Mouse (Mus musculus) adrenal gland, postnatal 25 days (tissue): ENCODE measurements around the gene AC141477.1. TPM values are rescaled to one million over a fixed set of nuclear protein-coding genes. Genes with fewer than 3 reads are reported as not detected.

Experiments used
- DNase-seq: peaks from one replicate; pipeline ENCODE4 v3.0.0; 2021; ENCODE audit warnings: mixed read lengths
- long read RNA-seq: library from polyadenylated mRNA; stranded (forward); transcript quantifications from one replicate; pipeline ENCODE4 v2.0.0, GENCODE M21; 2021
- total RNA-seq: library from RNA; stranded (reverse); gene quantifications from 2 replicates; pipeline ENCODE4 v1.2.3, GENCODE M21; 2021

AC141477.1 gene
- not detected in 2 replicates for total RNA-seq
- long read RNA-seq, result 0 reads

GRCm38 (mm10) chr10:76440281-76440680 lies at the start of gene AC141477.1:
TSS of gene AC141477.1 (minus strand) at chr10:76440444.
- no peak for DNase-seq

DNA sequence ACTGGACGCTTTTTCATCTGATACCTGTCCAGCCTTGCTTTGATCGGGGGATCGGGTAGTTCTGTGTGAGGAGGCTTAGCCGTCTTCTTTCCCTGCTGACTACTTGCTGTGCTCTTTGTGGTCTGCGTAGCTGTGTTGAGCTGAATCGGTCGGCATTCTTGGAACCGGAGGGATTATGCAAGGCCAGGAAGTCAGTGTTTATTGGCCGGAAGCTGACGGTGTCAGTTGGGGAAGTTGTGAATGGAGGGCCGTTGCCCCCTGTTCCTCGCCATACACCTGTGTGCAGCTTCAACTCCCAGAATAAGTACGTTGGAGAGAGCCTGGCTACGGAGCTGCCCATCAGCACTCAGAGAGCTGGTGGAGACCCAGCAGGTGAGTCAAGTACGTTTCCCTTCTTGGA lies 49.0 kb upstream of the AC141477.1 start:
- no peak for DNase-seq

- DNase-seq, result no peak
These were observed 48.0 kb upstream of the AC141477.1 start for GRCm38 (mm10) chr10:76488265-76488664.

- no peak for DNase-seq
These were observed 46.1 kb upstream of the AC141477.1 start for GRCm38 (mm10) chr10:76486302-76486701.

DNA sequence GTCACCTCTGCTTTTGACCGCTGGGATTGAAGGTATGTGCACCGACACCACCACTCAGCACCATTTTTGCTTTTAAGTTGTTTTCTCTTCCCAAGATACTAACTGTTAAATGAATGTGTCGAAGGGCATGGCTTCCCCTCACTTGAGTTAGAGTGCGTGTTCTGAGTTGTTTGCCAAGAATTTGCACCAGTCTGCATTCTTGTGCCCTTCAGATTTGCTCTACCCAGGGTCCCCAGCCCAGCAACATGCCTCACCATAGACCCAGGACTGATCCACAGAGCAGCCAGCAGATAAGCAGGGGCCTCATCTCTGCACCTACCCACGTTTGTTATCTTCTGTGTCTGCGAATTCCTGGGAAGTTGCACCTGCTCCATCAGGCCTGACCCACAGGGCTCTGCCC lies 41.2 kb upstream of the AC141477.1 start:
- no peak for DNase-seq

GRCm38 (mm10) chr10:76480851-76481250 lies 40.6 kb upstream of the AC141477.1 start:
- DNase-seq, result no peak

DNA sequence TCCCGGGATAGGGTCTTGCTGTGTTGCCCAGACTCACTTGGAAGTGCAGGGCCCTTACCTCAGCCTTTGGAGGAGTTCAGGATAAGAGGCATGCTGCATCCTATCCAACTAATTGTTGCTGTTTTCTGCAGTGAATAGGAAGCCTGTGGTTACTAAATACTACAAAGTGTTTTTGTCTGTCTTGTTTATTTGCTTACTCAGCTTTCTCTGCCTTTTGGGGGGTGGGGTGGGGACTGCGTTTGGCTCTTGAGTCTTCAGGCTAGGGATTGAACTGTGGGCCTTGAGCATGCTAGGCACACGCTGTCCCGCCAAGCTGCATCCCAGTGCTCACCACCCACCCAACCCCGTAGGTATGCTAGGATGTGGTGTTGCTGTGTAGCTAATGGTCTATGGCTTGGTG lies 33.5 kb upstream of the AC141477.1 start:
- no peak for DNase-seq

- peak; percentile 87 for DNase-seq
These were observed 28.2 kb upstream of the AC141477.1 start, which contains the start of the genes Mcm3ap and Ybey for GRCm38 (mm10) chr10:76468203-76469162. TSS of gene Mcm3ap (plus strand) at chr10:76468927. TSS of gene Ybey (minus strand) at chr10:76469114.

GRCm38 (mm10) chr10:76462721-76463120 lies 22.5 kb upstream of the AC141477.1 start:
- no peak for DNase-seq

DNA sequence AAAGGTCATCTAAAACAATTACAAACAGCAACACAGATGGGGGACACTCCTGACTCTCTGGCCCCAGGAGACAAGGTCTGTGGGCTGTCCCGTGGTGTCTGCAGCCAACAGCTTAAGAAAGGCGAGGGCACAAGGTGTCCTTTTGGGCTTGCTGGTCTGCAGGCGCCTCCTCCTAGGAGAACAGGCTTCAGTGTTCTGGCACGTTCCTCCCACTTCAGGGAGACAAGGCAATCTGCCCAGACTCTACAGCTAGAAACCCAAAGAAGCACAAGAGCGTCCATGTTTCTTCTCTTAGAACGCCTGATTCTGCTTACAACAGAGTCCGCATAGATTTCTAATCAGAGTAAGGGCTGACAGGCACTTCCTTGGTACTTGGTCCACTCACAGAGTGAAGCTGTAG lies 22.1 kb upstream of the AC141477.1 start:
- DNase-seq, result no peak

DNA sequence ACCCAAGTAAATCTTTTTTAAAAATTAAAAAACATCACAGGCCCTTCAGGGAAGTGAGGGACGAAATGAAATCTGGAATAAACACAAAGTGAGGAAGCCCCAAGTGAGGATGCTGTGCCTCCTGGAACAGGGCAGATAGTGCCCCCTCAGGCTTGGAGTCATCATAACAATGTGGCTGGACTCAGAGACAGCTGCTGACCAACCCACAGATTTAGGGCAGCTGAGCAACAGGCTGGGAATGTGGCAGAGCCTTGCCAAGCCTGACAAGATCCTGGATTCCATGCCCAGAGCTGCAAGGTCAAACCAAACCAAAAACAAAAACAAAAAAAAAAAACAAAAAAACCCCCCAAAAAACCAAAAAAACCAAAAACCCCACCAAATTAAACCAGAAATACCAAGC lies 21.0 kb upstream of the AC141477.1 start:
- peak; percentile 20 for DNase-seq

DNA sequence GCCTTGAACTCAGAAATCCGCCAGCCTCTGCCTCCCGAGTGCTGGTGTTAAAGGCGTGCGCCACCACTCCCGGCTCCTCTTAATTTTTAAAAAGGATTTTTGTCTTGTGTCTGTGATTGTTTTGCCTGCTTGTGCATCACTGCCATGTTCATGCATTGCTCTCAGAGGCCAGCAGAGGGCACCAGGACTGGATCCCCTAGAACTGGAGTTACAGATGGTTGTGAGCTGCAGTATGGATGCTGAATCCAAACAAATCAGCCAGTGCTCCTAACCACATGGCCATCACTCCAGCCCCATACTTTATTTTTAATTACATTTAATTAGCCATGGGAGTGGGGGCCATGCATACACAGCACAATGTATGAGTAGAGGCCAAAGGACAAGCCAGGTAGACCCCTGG lies 15.0 kb upstream of the AC141477.1 start:
- DNase-seq, result peak; percentile 62

GRCm38 (mm10) chr10:76448851-76449250 lies 8.6 kb upstream of the AC141477.1 start, which contains the start of gene 2610028H24Rik:
TSS of gene 2610028H24Rik (plus strand) at chr10:76449081.
- DNase-seq, result no peak

- DNase-seq, result no peak
These were observed 7.4 kb upstream of the AC141477.1 start for GRCm38 (mm10) chr10:76447406-76448229.

DNA sequence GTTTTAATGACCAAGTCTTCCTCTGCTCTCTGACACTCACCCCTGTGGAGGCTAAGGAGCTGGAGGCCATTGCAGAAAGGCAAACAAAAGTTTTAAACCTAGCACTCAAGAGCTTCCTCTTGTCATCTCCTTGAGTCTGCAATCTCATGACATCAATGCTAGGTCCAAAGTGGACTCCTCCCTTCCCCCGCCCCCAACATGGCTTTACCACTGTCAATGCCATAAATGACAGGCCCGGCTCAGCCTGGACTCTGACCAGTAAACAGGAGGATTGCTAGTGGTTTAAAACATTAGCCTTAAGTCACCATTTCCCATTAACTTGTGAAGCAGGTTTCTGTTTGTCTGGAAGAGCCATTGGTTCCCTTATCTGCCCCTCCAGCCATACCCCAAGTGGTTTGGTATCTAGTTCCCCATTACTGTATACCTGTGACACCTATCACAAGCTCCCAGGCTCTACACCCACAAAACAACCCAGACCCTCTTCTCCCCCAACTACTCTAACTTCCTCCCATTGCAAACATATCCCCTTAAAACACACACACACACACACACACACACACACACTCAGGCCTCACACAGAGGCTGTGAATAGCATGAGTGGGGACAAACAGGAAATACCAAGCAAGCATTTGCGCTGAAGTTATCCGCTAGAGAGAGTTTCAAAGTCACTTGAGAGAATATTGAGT lies 5.9 kb upstream of the AC141477.1 start:
- DNase-seq, result no peak

DNA sequence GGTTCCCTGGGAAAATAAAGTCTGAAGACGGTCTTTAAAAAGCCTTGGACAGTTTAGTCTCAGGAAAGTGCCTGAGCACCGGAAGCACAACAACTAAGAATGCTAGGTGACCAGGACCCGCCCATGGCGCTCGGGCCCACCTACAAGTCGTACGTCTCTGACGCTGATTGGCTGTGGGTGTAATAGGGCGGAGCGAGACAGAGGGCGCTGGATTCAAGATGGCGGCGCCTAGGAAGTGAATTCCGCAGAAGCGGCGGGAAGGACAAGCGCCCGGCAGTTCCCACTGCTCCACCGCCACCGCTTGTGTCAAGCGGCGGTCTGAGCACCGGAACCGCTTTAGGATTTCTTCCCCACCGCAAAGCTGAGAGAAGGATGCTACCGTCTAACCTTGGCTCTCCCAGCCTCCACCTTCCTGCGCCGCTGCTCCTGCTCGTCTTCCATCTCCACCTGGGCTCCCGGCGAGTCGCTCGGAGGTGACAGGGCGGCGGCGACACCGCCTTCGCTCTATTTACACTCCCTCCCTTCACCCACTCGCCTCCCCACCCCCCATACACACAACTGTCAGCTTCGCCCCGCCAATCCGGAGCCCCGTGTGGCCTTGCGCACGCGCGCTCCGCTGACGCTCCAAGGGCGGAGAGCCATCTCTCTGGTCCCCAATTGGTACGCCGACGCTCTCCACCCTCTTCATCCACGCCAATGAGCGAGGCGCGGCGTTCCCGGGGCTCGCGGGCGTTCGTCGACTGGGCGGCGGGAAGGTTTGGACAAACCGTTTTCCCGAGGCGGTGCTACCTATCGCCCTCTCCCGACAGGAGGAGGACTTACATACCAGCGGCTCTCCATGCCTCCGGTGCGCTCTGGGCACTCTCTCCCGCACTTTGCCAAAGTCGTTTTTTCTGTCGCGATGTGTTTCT lies 2.2 kb upstream of the AC141477.1 start, which contains the start of gene Pcnt:
TSS of gene Pcnt (minus strand) at position 609 of the 911 bp plus-strand sequence.
- DNase-seq, result peak; percentile 97

DNA sequence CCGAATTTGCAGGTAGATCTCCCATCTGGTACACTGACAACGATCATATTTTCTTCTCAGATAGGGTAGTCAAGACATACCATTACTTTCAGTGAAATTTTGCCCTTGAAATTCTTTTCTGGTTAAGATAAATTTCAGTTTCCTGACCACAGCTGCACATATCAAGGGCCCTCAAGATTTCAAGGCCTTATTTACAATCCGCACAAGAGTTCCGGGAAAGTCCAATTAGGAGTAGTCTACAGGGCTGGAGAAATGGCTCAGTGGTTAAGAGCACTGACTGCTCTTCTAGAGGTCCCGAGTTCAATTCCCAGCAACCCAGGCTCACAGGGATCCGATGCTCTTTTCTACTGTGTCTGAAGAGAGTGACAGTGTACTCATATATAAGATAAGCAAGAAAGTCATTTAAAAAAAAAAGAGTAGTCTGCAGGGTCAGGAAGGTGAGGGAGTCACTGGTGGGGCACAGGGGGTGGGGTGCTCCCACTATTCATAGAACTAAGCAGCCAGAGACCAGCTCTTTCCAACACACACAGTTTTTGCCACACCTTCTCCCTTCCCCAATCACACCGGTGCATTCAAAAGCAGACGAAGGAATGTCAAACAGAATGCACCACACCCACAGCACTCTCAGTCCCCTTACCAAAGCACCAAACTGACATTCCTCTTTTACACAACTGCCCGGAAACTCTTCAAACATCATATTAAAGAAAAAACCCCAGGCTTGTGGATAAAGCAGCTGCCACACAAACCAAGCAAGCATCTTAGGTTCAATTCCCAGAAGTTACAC lies 945 bp downstream of the AC141477.1 start:
- DNase-seq, result no peak

- no peak for DNase-seq
These were observed 6.3 kb downstream of the AC141477.1 start for GRCm38 (mm10) chr10:76433925-76434324.

DNA sequence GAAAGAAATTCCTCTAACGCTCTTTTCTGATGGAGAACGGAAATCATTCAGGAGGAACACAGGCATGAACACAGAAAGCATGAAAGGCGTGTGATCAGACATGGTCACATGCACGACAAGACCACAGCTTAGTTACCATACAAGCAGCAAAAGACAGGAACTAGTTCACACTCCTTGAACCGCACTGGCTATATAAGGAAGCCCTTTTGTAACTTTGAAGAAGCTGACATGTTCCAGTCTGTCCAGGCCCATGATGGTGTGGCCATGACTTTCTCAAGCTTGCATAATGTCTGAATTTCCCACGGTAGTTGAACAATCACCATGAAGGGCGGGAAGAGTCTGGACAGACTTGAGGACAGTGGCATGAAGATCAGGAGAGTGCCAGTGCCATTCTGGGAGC lies 14.6 kb downstream of the AC141477.1 start:
- no peak for DNase-seq

DNA sequence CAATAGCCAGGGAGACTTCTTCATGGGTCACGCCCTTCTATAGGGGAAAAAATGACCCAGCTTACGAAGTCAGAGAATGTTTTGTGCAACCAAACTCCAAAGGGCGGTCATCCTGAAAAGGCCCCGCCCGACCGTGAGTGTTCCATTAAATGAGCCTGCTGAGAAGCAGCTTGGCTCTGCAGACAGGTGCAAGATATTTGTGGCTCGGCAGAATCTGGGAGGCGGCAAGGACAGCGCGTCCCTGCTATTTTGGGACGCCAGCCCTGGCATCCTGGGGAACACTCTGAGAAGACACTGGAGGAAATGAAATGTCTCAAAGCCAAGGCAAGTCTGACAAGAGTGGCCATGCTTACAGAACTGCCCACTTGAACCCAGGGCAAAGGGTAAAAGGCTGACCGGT lies 23.4 kb downstream of the AC141477.1 start:
- no peak for DNase-seq
